Mouse (Mus musculus) bone marrow macrophage, adult 2 months (primary cell): ENCODE data around the gene Itgad.

Experiments
- CTCF ChIP-seq: IDR thresholded peaks from 2 replicates; pipeline ENCODE4 v1.5.1; 2012; ENCODE audit warnings: low read depth, mild to moderate bottlenecking, low read length, moderate library complexity
- POLR2A ChIP-seq: IDR thresholded peaks from 2 replicates; pipeline ENCODE4 v1.6.1; 2012; ENCODE audit warnings: mild to moderate bottlenecking, low read depth, low read length, borderline replicate concordance

DNA sequence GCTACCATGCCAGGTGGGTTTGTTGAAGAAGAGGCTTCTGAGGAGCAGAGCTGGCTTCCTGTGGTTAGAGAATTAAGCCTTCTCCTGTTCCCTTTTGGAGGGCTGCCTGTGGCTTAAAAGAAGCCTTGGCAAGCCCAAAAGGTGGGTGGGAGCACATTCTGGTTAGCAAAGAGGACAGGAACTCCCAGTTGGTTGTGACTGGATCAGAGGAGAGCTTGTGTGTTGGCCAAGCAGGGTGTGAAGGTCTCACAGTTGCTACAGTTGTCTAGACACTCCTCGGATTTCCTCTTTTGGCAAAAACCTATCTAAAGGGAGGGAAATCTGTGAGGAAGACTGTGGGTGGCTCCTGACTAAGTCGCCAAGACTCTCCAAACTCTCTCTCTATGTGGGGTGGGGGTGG lies 24.2 kb downstream of the Itgad start:
- TF ChIP-seq CTCF (no peak), POLR2A (no peak)
